Mouse (Mus musculus): ENCODE measurements around the gene Olfr1140. TPM values are rescaled to one million over a fixed set of nuclear protein-coding genes. Genes with fewer than 3 reads are reported as not detected.

Olfr1140 gene
- not detected in 2 replicates for polyA plus RNA-seq (2015; fragmentation: Nextera tagmentation; extraction: Ambion mirVana)

GRCm38 (mm10) chr2:87743452-87743851 is at the start of gene Olfr1140:
Olfr1140 (plus strand) TSS chr2:87743752.

GRCm38 (mm10) chr2:87693847-87694246 is 49.7 kb upstream of the Olfr1140 start, which contains the start of gene Olfr1136:
Olfr1136 (minus strand) TSS chr2:87693947.

DNA sequence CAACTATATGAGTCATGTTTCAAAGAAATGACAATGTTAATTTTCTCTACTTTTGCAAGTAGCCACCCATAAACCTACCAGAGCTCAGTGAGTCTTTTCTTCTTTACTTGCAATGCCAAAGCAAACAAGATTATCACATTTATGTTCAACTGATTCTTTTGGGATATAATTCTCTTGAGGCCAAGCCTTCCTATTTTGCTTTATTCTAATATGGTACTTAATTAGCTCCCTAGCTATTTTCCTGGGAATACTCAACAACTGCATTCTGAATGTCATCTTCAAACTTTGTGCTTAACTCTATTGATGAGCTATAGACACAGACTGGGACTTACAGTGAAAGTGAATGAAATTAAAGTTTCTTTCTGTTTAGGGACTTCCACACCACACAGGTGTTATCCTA is 30.5 kb upstream of the Olfr1140 start, which contains the start of gene Olfr1137:
Gene Olfr1137 (minus strand): TSS at position 101 of the 400 bp plus-strand sequence.

GRCm38 (mm10) chr2:87739878-87740277 is 3.7 kb upstream of the Olfr1140 start, which contains the start of gene Olfr1138:
Olfr1138 (minus strand) TSS chr2:87739978.

GRCm38 (mm10) chr2:87753891-87754290 is 10.3 kb downstream of the Olfr1140 start, which contains the start of gene Olfr1141:
Olfr1141 (minus strand) TSS chr2:87753991.

GRCm38 (mm10) chr2:87779183-87779582 is 35.6 kb downstream of the Olfr1140 start, which contains the start of gene Olfr152:
Olfr152 (plus strand) TSS chr2:87779483.

Other genes with a start within 250 kb of the Olfr1140 start
- gene Pramel7, start 246.7 kb upstream of the Olfr1140 start, polyA plus RNA-seq (2015; fragmentation: Nextera tagmentation; extraction: Ambion mirVana), result not detected in 2 replicates
- not detected in 2 replicates for gene Pramel6, start 237.2 kb upstream of the Olfr1140 start, polyA plus RNA-seq (2015; fragmentation: Nextera tagmentation; extraction: Ambion mirVana)
- gene Olfr153, start 212.0 kb upstream of the Olfr1140 start, polyA plus RNA-seq (2015; fragmentation: Nextera tagmentation; extraction: Ambion mirVana), result not detected in 2 replicates
- not detected in 2 replicates for gene Olfr1128, start 198.2 kb upstream of the Olfr1140 start, polyA plus RNA-seq (2015; fragmentation: Nextera tagmentation; extraction: Ambion mirVana)
- gene Olfr1129, start 169.8 kb upstream of the Olfr1140 start, polyA plus RNA-seq (2015; fragmentation: Nextera tagmentation; extraction: Ambion mirVana), result not detected in 2 replicates
- gene Olfr1130, start 137.5 kb upstream of the Olfr1140 start, polyA plus RNA-seq (2015; fragmentation: Nextera tagmentation; extraction: Ambion mirVana), result not detected in 2 replicates
- not detected in 2 replicates for gene Olfr1131, start 116.6 kb upstream of the Olfr1140 start, polyA plus RNA-seq (2015; fragmentation: Nextera tagmentation; extraction: Ambion mirVana)
- not detected in 2 replicates for gene Olfr1132, start 106.2 kb upstream of the Olfr1140 start, polyA plus RNA-seq (2015; fragmentation: Nextera tagmentation; extraction: Ambion mirVana)
- not detected in 2 replicates for gene Olfr1133, start 96.4 kb upstream of the Olfr1140 start, polyA plus RNA-seq (2015; fragmentation: Nextera tagmentation; extraction: Ambion mirVana)
- gene Olfr1134, start 85.3 kb upstream of the Olfr1140 start, polyA plus RNA-seq (2015; fragmentation: Nextera tagmentation; extraction: Ambion mirVana), result not detected in 2 replicates
- gene Olfr1135, start 70.1 kb upstream of the Olfr1140 start, polyA plus RNA-seq (2015; fragmentation: Nextera tagmentation; extraction: Ambion mirVana), result not detected in 2 replicates
- not detected in 2 replicates for gene Olfr1136, start 49.8 kb upstream of the Olfr1140 start, polyA plus RNA-seq (2015; fragmentation: Nextera tagmentation; extraction: Ambion mirVana)
- gene Olfr1137, start 30.6 kb upstream of the Olfr1140 start, polyA plus RNA-seq (2015; fragmentation: Nextera tagmentation; extraction: Ambion mirVana), result not detected in 2 replicates
- not detected in 2 replicates for gene Olfr1138, start 3.8 kb upstream of the Olfr1140 start, polyA plus RNA-seq (2015; fragmentation: Nextera tagmentation; extraction: Ambion mirVana)
- gene Olfr1141, start 10.2 kb downstream of the Olfr1140 start, polyA plus RNA-seq (2015; fragmentation: Nextera tagmentation; extraction: Ambion mirVana), result not detected in 2 replicates
- not detected in 2 replicates for gene Olfr152, start 35.7 kb downstream of the Olfr1140 start, polyA plus RNA-seq (2015; fragmentation: Nextera tagmentation; extraction: Ambion mirVana)
- not detected in 2 replicates for gene Olfr1143, start 56.8 kb downstream of the Olfr1140 start, polyA plus RNA-seq (2015; fragmentation: Nextera tagmentation; extraction: Ambion mirVana)
- gene Olfr1145, start 66.1 kb downstream of the Olfr1140 start, polyA plus RNA-seq (2015; fragmentation: Nextera tagmentation; extraction: Ambion mirVana), result not detected in 2 replicates
- gene Olfr1148, start 86.8 kb downstream of the Olfr1140 start, polyA plus RNA-seq (2015; fragmentation: Nextera tagmentation; extraction: Ambion mirVana), result not detected in 2 replicates
- gene Olfr1150-ps1, start 100.2 kb downstream of the Olfr1140 start, polyA plus RNA-seq (2015; fragmentation: Nextera tagmentation; extraction: Ambion mirVana), result not detected in 2 replicates
- gene Olfr1151, start 112.1 kb downstream of the Olfr1140 start, polyA plus RNA-seq (2015; fragmentation: Nextera tagmentation; extraction: Ambion mirVana), result not detected in 2 replicates
- not detected in 2 replicates for gene Olfr1152, start 122.7 kb downstream of the Olfr1140 start, polyA plus RNA-seq (2015; fragmentation: Nextera tagmentation; extraction: Ambion mirVana)
- gene Olfr1153, start 151.2 kb downstream of the Olfr1140 start, polyA plus RNA-seq (2015; fragmentation: Nextera tagmentation; extraction: Ambion mirVana), result not detected in 2 replicates
- gene Olfr1154, start 161.4 kb downstream of the Olfr1140 start, polyA plus RNA-seq (2015; fragmentation: Nextera tagmentation; extraction: Ambion mirVana), result not detected in 2 replicates
- gene Olfr1155, start 201.4 kb downstream of the Olfr1140 start, polyA plus RNA-seq (2015; fragmentation: Nextera tagmentation; extraction: Ambion mirVana), result not detected in 2 replicates
- not detected in 2 replicates for gene Olfr1156, start 209.3 kb downstream of the Olfr1140 start, polyA plus RNA-seq (2015; fragmentation: Nextera tagmentation; extraction: Ambion mirVana)
- not detected in 2 replicates for gene Olfr1157, start 224.5 kb downstream of the Olfr1140 start, polyA plus RNA-seq (2015; fragmentation: Nextera tagmentation; extraction: Ambion mirVana)
- not detected in 2 replicates for gene Olfr74, start 230.9 kb downstream of the Olfr1140 start, polyA plus RNA-seq (2015; fragmentation: Nextera tagmentation; extraction: Ambion mirVana)
- gene Olfr1158, start 246.4 kb downstream of the Olfr1140 start, polyA plus RNA-seq (2015; fragmentation: Nextera tagmentation; extraction: Ambion mirVana), result not detected in 2 replicates